Mouse (Mus musculus) megakaryocyte progenitor cell, adult 5-6 weeks (primary cell): Measurements from ENCODE around the gene Pask. TPM values are rescaled to one million over a fixed set of nuclear protein-coding genes. Genes with fewer than 3 reads are reported as not detected.
"Not testable (repeated sequence)": the region's sequence is repeated elsewhere in the genome, so short reads cannot be mapped to it uniquely, and the experiment has no call there.

Experiments used
- ATAC-seq: replicated peaks from 2 replicates; pipeline ENCODE4 v1.8.0; 2016; ENCODE audit warnings: mild to moderate bottlenecking, moderate TSS enrichment, inconsistent platforms; ENCODE audit not compliant: poor library complexity
- total RNA-seq, 2 experiments: library from RNA; stranded (forward) in 1 of 2; stranded (reverse) in 1 of 2; fragments of 157-497, 149-512 nt in 1 of 2; fragments of 200-1000 nt in 1 of 2; gene quantifications; 2 replicates each; pipeline versions ENCODE4 v1.2.3 to v1.2.4; 2015 to 2017

The Pask gene
- total RNA-seq (2015) (11.1 and 13.8 TPM in 2 replicates), total RNA-seq (2017) (10.4 and 12.6 TPM in 2 replicates)

- peak; percentile 89 for ATAC-seq
Measured at GRCm38 (mm10) chr1:93342648-93343503, at the start of gene Pask, which contains the start of gene Ppp1r7. Gene Pask (minus strand): TSS chr1:93343482. Gene Ppp1r7 (plus strand): TSS chr1:93342854.

DNA sequence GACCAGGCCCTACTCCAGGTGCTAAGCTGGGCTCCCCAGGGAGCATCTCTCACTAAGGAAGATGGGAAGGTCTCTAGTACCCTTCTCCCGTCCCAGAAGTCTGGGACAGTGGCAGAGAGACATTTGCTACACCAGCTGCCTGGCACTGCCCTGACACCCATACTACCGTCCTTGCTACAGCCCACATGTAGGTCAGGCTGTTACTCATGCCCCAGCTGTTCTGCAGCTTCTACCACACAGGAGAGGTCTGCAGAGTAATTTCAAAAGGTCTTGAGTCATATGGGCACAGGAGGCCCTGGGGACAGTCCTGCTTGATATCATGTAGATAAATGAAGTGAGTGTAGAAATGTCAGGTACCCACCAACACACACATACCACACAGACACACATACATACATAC lies 45.6 kb upstream of the Pask start:
- ATAC-seq: no peak

DNA sequence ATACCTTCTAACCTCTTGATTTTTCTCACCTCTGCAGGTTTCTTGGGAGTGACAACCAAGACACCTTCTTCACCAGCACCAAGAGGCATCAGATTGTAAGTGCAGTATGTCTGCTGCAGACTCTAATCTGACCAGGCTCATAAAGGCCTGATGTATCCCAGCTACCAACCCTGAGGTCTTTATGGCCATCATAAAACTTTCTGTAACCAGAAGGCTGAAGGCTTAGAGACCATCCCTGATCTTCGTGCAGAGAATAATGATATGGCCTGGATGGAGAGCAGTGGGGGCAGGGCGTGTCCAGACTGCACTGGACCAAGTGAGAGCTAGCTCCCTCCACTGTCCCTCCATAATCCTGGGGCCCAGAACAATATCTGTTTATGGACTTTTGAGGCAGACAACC lies 43.9 kb upstream of the Pask start:
- ATAC-seq: no peak

- no peak for ATAC-seq
Measured at GRCm38 (mm10) chr1:93379117-93379516, 35.8 kb upstream of the Pask start.

GRCm38 (mm10) chr1:93377307-93377706 lies 34.0 kb upstream of the Pask start:
- no peak for ATAC-seq

GRCm38 (mm10) chr1:93373665-93374064 lies 30.4 kb upstream of the Pask start, which contains the start of gene Ano7:
Gene Ano7 (plus strand): TSS chr1:93373930.
- ATAC-seq: no peak

GRCm38 (mm10) chr1:93365641-93366040 lies 22.4 kb upstream of the Pask start:
- peak; percentile 65 for ATAC-seq

- no peak for ATAC-seq
Measured at GRCm38 (mm10) chr1:93362661-93363060, 19.4 kb upstream of the Pask start.

DNA sequence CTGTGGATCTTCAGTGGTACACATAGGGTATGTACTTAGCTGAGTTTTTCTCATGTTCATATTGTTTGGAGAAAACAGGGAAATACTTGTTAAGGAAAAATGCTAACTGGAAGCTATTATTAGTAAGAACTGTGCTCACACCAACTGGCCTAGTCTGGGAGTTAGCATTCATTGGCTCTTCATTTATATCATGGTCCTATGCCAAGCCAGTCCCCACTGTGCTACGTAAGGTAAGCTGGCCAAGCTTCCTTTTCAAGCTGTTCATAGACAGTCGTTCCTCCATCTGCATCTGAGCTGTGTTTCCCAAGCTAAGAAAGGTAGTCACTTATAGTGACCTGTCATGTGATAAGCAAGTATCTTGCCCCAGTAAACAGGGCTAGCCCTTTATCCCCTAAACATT lies 9.4 kb upstream of the Pask start:
- no peak for ATAC-seq

DNA sequence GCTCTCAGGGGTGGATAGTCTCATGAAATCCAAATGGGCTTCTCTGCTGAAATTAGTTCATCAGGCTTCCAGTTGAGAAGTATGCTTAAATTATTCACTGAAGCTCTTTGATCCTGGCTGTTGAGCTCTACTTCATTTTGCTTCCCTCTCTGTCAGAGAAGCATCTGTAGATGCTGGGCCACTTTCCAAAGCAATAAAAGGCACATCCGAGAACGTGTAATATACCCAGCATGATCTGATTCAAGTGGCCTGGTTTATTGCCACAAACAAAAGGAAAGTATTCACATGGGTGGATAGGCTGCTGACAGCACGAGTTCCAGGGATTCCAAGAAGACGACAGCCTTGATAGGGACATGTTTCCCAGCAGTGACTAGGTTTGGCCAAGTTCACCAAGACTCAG lies 6.4 kb upstream of the Pask start:
- no peak for ATAC-seq

- no peak for ATAC-seq
Measured at GRCm38 (mm10) chr1:93347176-93347575, 3.9 kb upstream of the Pask start.

DNA sequence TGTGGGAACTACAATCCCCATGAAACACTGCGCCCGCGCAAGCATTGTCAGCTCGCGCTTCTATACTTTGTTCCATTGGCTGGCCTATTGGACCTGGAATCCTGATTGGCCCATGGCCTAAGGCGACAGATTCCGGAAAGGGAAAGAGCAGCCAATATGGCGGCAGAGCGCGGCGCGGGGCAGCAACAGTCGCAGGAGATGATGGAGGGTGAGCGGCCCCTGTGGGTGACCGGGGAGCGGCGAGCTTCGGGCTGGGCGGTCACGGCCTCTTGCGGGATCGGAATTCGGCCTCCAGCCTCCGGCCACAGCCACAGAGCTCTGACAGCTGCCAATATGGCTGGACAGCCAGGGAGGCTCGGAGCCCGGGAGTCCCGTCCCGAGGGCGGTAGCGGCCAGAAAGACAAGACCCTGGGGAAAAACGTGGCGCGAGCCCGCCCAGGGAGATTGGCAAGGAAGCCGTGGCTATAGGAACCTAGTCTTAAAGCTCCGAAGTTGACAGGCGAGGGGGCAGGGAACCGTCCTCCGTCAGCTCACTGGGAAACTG lies 294 bp upstream of the Pask start:
- peak; percentile 85 for ATAC-seq

DNA sequence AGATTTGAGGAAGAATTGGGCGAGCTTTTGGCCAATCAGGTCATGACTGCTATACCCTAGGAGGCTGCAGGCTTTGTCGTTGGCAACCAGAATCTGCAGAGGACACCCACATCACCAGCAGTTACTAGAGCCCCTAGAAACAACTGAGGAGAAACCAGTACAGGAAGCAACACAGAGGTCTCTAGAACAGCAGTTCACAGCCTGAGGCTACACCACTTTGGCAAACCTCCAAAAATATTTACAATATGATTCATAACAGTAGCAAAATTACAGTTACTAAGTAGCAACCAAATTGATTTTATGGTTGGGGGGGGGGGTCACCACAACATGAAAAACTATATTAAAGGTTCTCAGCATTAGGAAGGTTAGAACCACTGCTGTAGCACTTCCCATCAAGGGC lies 8.7 kb downstream of the Pask start:
- ATAC-seq: no peak

- ATAC-seq: no peak
Measured at GRCm38 (mm10) chr1:93326446-93326845, 16.8 kb downstream of the Pask start.

- ATAC-seq: peak; percentile 73
Measured at GRCm38 (mm10) chr1:93323973-93324372, 19.3 kb downstream of the Pask start.

- peak; percentile 100 for ATAC-seq
Measured at GRCm38 (mm10) chr1:93305581-93306337, 37.5 kb downstream of the Pask start, which contains the start of gene Mterf4. Gene Mterf4 (minus strand): TSS chr1:93305915.

GRCm38 (mm10) chr1:93300578-93300977 lies 42.7 kb downstream of the Pask start:
- no peak for ATAC-seq

DNA sequence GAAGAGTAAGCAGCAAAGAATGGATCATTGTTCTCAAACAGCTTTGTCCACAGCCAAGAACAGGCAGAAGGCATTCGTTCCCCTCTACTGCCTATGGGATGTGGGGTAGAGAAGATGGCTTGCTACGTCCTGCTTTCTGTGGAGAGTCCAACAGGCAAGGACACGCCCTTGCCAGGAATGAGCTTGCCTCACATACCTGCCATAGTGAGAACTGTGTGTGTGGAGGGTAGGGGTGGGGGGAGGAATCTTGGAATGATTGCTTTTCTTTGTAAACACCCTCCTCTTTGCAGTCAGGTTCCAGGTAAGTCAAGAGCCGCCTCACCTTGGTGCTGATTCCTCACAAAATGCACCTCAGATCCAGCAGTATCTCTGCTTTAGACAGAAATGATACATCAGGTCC lies 43.5 kb downstream of the Pask start:
- ATAC-seq: no peak

- not testable (repeated sequence) for ATAC-seq
Measured at GRCm38 (mm10) chr1:93294491-93294890, 48.8 kb downstream of the Pask start.

GRCm38 (mm10) chr1:93292006-93292405 lies 51.3 kb downstream of the Pask start:
- ATAC-seq: no peak

DNA sequence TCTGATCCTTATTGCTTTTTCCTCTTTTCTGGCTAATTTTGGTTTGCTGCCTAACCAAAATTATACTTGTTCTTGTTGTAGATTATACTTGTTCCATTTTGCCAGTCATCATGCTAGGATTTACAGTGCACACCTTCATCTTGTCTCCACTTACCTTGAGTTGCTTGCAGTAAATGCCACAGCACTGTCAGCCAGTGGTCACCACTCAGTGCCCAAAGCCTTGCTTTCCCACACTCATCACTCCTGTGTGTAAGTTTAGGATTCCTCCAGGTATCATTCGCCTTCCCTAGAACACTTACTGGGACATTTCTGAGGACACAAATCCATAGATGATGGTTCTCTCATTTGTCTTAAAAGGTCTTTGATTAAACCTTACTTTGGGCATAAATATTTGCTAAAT lies 51.7 kb downstream of the Pask start:
- no peak for ATAC-seq

GRCm38 (mm10) chr1:93290956-93291355 lies 52.3 kb downstream of the Pask start:
- peak; percentile 81 for ATAC-seq
